8 mouse cellular contexts compared by ENCODE assay signal in genomic region chr3:116711624-116712435, GRCm38 (mm10). TPM values are rescaled to one million over a fixed set of nuclear protein-coding genes. Genes with fewer than 3 reads are reported as not detected.
DNase-seq lines count a peak whose midpoint lies in the region; ATAC-seq lines count a peak whose summit lies in the region.

No protein-coding gene starts in this region.

- H3K4me1 ChIP-seq in forebrain, embryonic 11.5 days (replicated peaks; ENCODE audit: control insufficient read depth, insufficient read depth, low read length), result peaks cover 5% of the 10 kb centered on the region; the same call in 1 of the 2 replicates
- H3K4me1 ChIP-seq in heart, embryonic 16.5 days (ENCODE audit: control insufficient read depth, insufficient read depth, low read length), result peaks cover 15% of the 10 kb centered on the region
- peaks cover 35% of the 10 kb centered on the region for H3K4me1 ChIP-seq in liver, embryonic 15.5 days (replicated peaks)
- H3K4me1 ChIP-seq in neural tube, embryonic 11.5 days (ENCODE audit: control insufficient read depth, insufficient read depth, low read length), result peaks cover 9% of the 10 kb centered on the region
- H3K4me1 ChIP-seq in stomach, embryonic 16.5 days (ENCODE audit: control insufficient read depth, insufficient read depth, low read length), result peaks cover 6% of the 10 kb centered on the region

- WGBS in forebrain, embryonic 11.5 days, result under 1% methylated on average over 85 of the region's 85 CpGs
- WGBS in heart, embryonic 16.5 days, result under 1% methylated on average over 80 of the region's 85 CpGs
- under 1% methylated on average over 84 of the region's 85 CpGs for WGBS in liver, embryonic 15.5 days (ENCODE audit: insufficient replicate concordance)
- WGBS in neural tube, embryonic 11.5 days, result 1% methylated on average over 82 of the region's 85 CpGs
- 1% methylated on average over 85 of the region's 85 CpGs for WGBS in stomach, embryonic 16.5 days

- peak; percentile 49 for DNase-seq in c-Kit-positive CD71-positive TER-119-negative erythroid progenitor cells, embryonic 14.5 days (ENCODE audit: low read depth)
- DNase-seq in forebrain, embryonic 11.5 days (ENCODE audit: low spot score), result peak; percentile 85
- peak; percentile 68 to 88 for DNase-seq in kidney, postnatal 36 days
- DNase-seq in neural tube, embryonic 11.5 days (ENCODE audit: low spot score), result peak; percentile 74

- peak overlapping the region; percentile 91 for H3K4me3 ChIP-seq in forebrain, embryonic 11.5 days (ENCODE audit: low read depth, low read length)
- peak overlapping the region; percentile 99 for H3K4me3 ChIP-seq in heart, embryonic 16.5 days (ENCODE audit: low read length)
- H3K4me3 ChIP-seq in liver, embryonic 15.5 days (replicated peaks), result peak overlapping the region; percentile 99
- peak overlapping the region; percentile 89 for H3K4me3 ChIP-seq in neural tube, embryonic 11.5 days (ENCODE audit: low read depth, low read length)
- peak overlapping the region; percentile 80 for H3K4me3 ChIP-seq in stomach, embryonic 16.5 days (replicated peaks; ENCODE audit: low read length)

- H3K36me3 ChIP-seq in forebrain, embryonic 11.5 days (ENCODE audit: control insufficient read depth, insufficient read depth, low read length), result no peaks in the 10 kb centered on the region
- H3K36me3 ChIP-seq in heart, embryonic 16.5 days (ENCODE audit: control insufficient read depth, insufficient read depth), result no peaks in the 10 kb centered on the region
- H3K36me3 ChIP-seq in liver, embryonic 15.5 days (replicated peaks), result peaks cover 3% of the 10 kb centered on the region; the same call in 1 of the 2 replicates
- no peaks in the 10 kb centered on the region for H3K36me3 ChIP-seq in neural tube, embryonic 11.5 days (ENCODE audit: control insufficient read depth, insufficient read depth, low read length)
- no peaks in the 10 kb centered on the region for H3K36me3 ChIP-seq in stomach, embryonic 16.5 days (ENCODE audit: control insufficient read depth, insufficient read depth, low read length)

- peak; percentile 83 for ATAC-seq in CD4-positive, CD25-positive, alpha-beta regulatory T cell, adult 4 months
- peak; percentile 84 for ATAC-seq in forebrain, embryonic 11.5 days (replicated peaks; ENCODE audit: low FRiP score)
- ATAC-seq in heart, embryonic 16.5 days (replicated peaks; ENCODE audit: extremely low read depth, insufficient read depth, low FRiP score), result peak; percentile 89
- ATAC-seq in liver, embryonic 15.5 days (ENCODE audit: insufficient read depth), result peak; percentile 91
- ATAC-seq in neural tube, embryonic 11.5 days (ENCODE audit: insufficient read depth, low FRiP score, low TSS enrichment), result peak; percentile 78
- peak; percentile 92 for ATAC-seq in stomach, embryonic 16.5 days (ENCODE audit: insufficient read depth, low FRiP score)

- peak overlapping the region; percentile 94 for H3K9ac ChIP-seq in forebrain, embryonic 11.5 days (ENCODE audit: low read length)
- H3K9ac ChIP-seq in heart, embryonic 16.5 days (ENCODE audit: low read length), result peak overlapping the region; percentile 97
- H3K9ac ChIP-seq in liver, embryonic 15.5 days, result peak overlapping the region; percentile 98
- peak overlapping the region; percentile 88 for H3K9ac ChIP-seq in neural tube, embryonic 11.5 days (ENCODE audit: low read length)
- peak overlapping the region; percentile 94 for H3K9ac ChIP-seq in stomach, embryonic 16.5 days (ENCODE audit: low read length)

- H3K9me3 ChIP-seq in forebrain, embryonic 11.5 days (ENCODE audit: control insufficient read depth, low read length), result no peaks in the 10 kb centered on the region
- no peaks in the 10 kb centered on the region for H3K9me3 ChIP-seq in heart, embryonic 16.5 days (replicated peaks; ENCODE audit: control insufficient read depth, low read length)
- no peaks in the 10 kb centered on the region for H3K9me3 ChIP-seq in liver, embryonic 15.5 days (replicated peaks)
- H3K9me3 ChIP-seq in neural tube, embryonic 11.5 days (ENCODE audit: control insufficient read depth, low read length), result no peaks in the 10 kb centered on the region
- H3K9me3 ChIP-seq in stomach, embryonic 16.5 days (replicated peaks; ENCODE audit: control insufficient read depth, low read length), result no peaks in the 10 kb centered on the region

- H3K27me3 ChIP-seq in forebrain, embryonic 11.5 days (ENCODE audit: control insufficient read depth, insufficient read depth, low read length), result no peaks in the 10 kb centered on the region; the same call in 1 of the 2 replicates
- H3K27me3 ChIP-seq in heart, embryonic 16.5 days (ENCODE audit: control insufficient read depth, insufficient read depth, low read length), result no peaks in the 10 kb centered on the region
- no peaks in the 10 kb centered on the region for H3K27me3 ChIP-seq in liver, embryonic 15.5 days
- no peaks in the 10 kb centered on the region for H3K27me3 ChIP-seq in neural tube, embryonic 11.5 days (ENCODE audit: control insufficient read depth, insufficient read depth, low read length)
- no peaks in the 10 kb centered on the region for H3K27me3 ChIP-seq in stomach, embryonic 16.5 days (ENCODE audit: control insufficient read depth, insufficient read depth, low read length)

- H3K27ac ChIP-seq in forebrain, embryonic 11.5 days (ENCODE audit: low read depth, low read length), result 0 out of 2 replicates have a peak overlapping the region, but pooled peaks have one; percentile 6
- peak overlapping the region; percentile 82 for H3K27ac ChIP-seq in heart, embryonic 16.5 days (ENCODE audit: low read length)
- H3K27ac ChIP-seq in liver, embryonic 15.5 days (replicated peaks), result peak overlapping the region; percentile 94
- peak overlapping the region; percentile 35 for H3K27ac ChIP-seq in neural tube, embryonic 11.5 days (ENCODE audit: low read depth, low read length)
- peak overlapping the region; percentile 92 for H3K27ac ChIP-seq in stomach, embryonic 16.5 days (ENCODE audit: low read length)

- peak overlapping the region; percentile 84 for H3K4me2 ChIP-seq in forebrain, embryonic 11.5 days (ENCODE audit: low read depth, low read length, severe bottlenecking)
- peak overlapping the region; percentile 85 for H3K4me2 ChIP-seq in heart, embryonic 16.5 days (ENCODE audit: low read depth, low read length)
- peak overlapping the region; percentile 88 for H3K4me2 ChIP-seq in liver, embryonic 15.5 days
- H3K4me2 ChIP-seq in neural tube, embryonic 11.5 days (ENCODE audit: low read depth), result peak overlapping the region; percentile 63
- peak overlapping the region; percentile 78 for H3K4me2 ChIP-seq in stomach, embryonic 16.5 days (ENCODE audit: low read depth, low read length)

RNA-seq across cellular contexts. Expression of gene Slc35a3, which starts 0.8 kb away (rescaled TPM):
- 1 to 10 TPM; 5.8 to 7.1 TPM for polyA plus RNA-seq in CD4-positive, CD25-positive, alpha-beta regulatory T cell, adult 4 months (2017; shearing (Covaris generic))
- polyA plus RNA-seq in forebrain, embryonic 11.5 days (2014; fragmentation: Nextera tagmentation; extraction: Ambion mirVana), result 8.4 and 11.2 TPM in 2 replicates
- polyA plus RNA-seq in heart, embryonic 16.5 days (2015; fragmentation: Nextera tagmentation; extraction: Ambion mirVana), result 9.5 and 9.9 TPM in 2 replicates
- 7.7 and 8.4 TPM in 2 replicates for polyA plus RNA-seq in liver, embryonic 15.5 days (2015; fragmentation: Nextera tagmentation; extraction: Ambion mirVana)
- polyA plus RNA-seq in neural tube, embryonic 11.5 days (2014; fragmentation: Nextera tagmentation; extraction: Ambion mirVana), result 8.8 and 8.9 TPM in 2 replicates
- polyA plus RNA-seq in stomach, embryonic 16.5 days (2015; fragmentation: Nextera tagmentation; extraction: Ambion mirVana), result 34.1 and 40.3 TPM in 2 replicates

RNA-seq across cellular contexts. Expression of gene Gm43191, which starts 30.8 kb away (rescaled TPM):
- not detected for polyA plus RNA-seq in CD4-positive, CD25-positive, alpha-beta regulatory T cell, adult 4 months (2017; shearing (Covaris generic))
- polyA plus RNA-seq in forebrain, embryonic 11.5 days (2014; fragmentation: Nextera tagmentation; extraction: Ambion mirVana), result not detected in 2 replicates
- not detected in 2 replicates for polyA plus RNA-seq in heart, embryonic 16.5 days (2015; fragmentation: Nextera tagmentation; extraction: Ambion mirVana)
- not detected in 2 replicates for polyA plus RNA-seq in liver, embryonic 15.5 days (2015; fragmentation: Nextera tagmentation; extraction: Ambion mirVana)
- not detected in 2 replicates for polyA plus RNA-seq in neural tube, embryonic 11.5 days (2014; fragmentation: Nextera tagmentation; extraction: Ambion mirVana)
- not detected in 2 replicates for polyA plus RNA-seq in stomach, embryonic 16.5 days (2015; fragmentation: Nextera tagmentation; extraction: Ambion mirVana)

RNA-seq across cellular contexts. Expression of gene Mfsd14a, which starts 49.4 kb away (rescaled TPM):
- 10 to 100 TPM; 84.4 to 86.1 TPM for polyA plus RNA-seq in CD4-positive, CD25-positive, alpha-beta regulatory T cell, adult 4 months (2017; shearing (Covaris generic))
- 83.2 and 88.1 TPM in 2 replicates for polyA plus RNA-seq in forebrain, embryonic 11.5 days (2014; fragmentation: Nextera tagmentation; extraction: Ambion mirVana)
- polyA plus RNA-seq in heart, embryonic 16.5 days (2015; fragmentation: Nextera tagmentation; extraction: Ambion mirVana), result 57.0 and 57.3 TPM in 2 replicates
- polyA plus RNA-seq in liver, embryonic 15.5 days (2015; fragmentation: Nextera tagmentation; extraction: Ambion mirVana), result 33.3 and 34.9 TPM in 2 replicates
- 79.9 and 81.1 TPM in 2 replicates for polyA plus RNA-seq in neural tube, embryonic 11.5 days (2014; fragmentation: Nextera tagmentation; extraction: Ambion mirVana)
- polyA plus RNA-seq in stomach, embryonic 16.5 days (2015; fragmentation: Nextera tagmentation; extraction: Ambion mirVana), result 84.1 and 89.5 TPM in 2 replicates

Comparison
In these comparisons a context has a peak if more than half of its experiments do, and no peak if none do; other contexts are left out.
1. Peak in every context shown above with its lines: DNase-seq, ATAC-seq, H3K4me3 ChIP-seq and H3K27ac ChIP-seq.
2. H3K27ac ChIP-seq: peak in every context shown above with its lines; median percentile 94 in liver, embryonic 15.5 days; 92 in stomach, embryonic 16.5 days; 82 in heart, embryonic 16.5 days; 35 in neural tube, embryonic 11.5 days; 6 in forebrain, embryonic 11.5 days.